Mouse (Mus musculus) forebrain, embryonic 16.5 days (tissue): ENCODE results near the gene Parp9. TPM values are rescaled to one million over a fixed set of nuclear protein-coding genes. Genes with fewer than 3 reads are reported as not detected.
A peak's percentile ranks its signal among the peaks of the same experiment; 100 is the strongest.
"Not testable (repeated sequence)": the region's sequence is repeated elsewhere in the genome, so short reads cannot be mapped to it uniquely, and the experiment has no call there.

Experiments used
- ATAC-seq: fragments of 200-750 bp; cut with Nextera tagmentation; 2 replicates; pipeline ENCODE4 v1.8.0; 2017; ENCODE audit warnings: mild to moderate bottlenecking, moderate library complexity
- H3K27ac ChIP-seq: fragments of 300-500 bp; sonication (generic); 2 replicates; pipeline ENCODE4 v1.5.1; 2014; ENCODE audit warnings: low read length, control low read depth
- H3K27me3 ChIP-seq: fragments of 300-500 bp; sonication (generic); replicated peaks from 2 replicates; pipeline ENCODE4 v1.6.1; 2014; ENCODE audit warnings: low read length; ENCODE audit not compliant: control insufficient read depth, insufficient read depth
- H3K36me3 ChIP-seq: fragments of 300-500 bp; sonication (generic); 2 replicates; pipeline ENCODE4 v1.6.1; 2014; ENCODE audit not compliant: control insufficient read depth, insufficient read depth
- H3K4me1 ChIP-seq: fragments of 300-500 bp; sonication (generic); replicated peaks from 2 replicates; pipeline ENCODE4 v1.6.1; 2014; ENCODE audit warnings: low read length; ENCODE audit not compliant: control insufficient read depth, insufficient read depth
- H3K4me2 ChIP-seq: fragments of 300-500 bp; sonication (generic); 2 replicates; pipeline ENCODE4 v1.6.1; 2014; ENCODE audit warnings: mild to moderate bottlenecking, low read length, control low read depth
- H3K4me3 ChIP-seq: fragments of 300-500 bp; sonication (generic); replicated peaks from 2 replicates; pipeline ENCODE4 v1.5.1; 2014; ENCODE audit warnings: mild to moderate bottlenecking, low read length, control low read depth
- H3K9ac ChIP-seq: fragments of 300-500 bp; sonication (generic); replicated peaks from 2 replicates; pipeline ENCODE4 v1.6.1; 2014; ENCODE audit warnings: low read depth, low read length, control low read depth
- H3K9me3 ChIP-seq: fragments of 300-500 bp; sonication (generic); 2 replicates; pipeline ENCODE4 v1.6.1; 2016; ENCODE audit warnings: low read length; ENCODE audit not compliant: control insufficient read depth
- WGBS: fragments of 180-500 bp; shearing (Covaris S2); extraction: QIAGEN DNeasy Blood & Tissue Kit; methylation state at CpG from one replicate; pipeline ENCODE4 v1.1.7; 2014; 5-methylcytosine and 5-hydroxymethylcytosine counted together
- polyA plus RNA-seq: library from polyadenylated mRNA; unstranded; fragments of >200 nt; fragmentation: Nextera tagmentation; extraction: Ambion mirVana; gene quantifications from 2 replicates; pipeline ENCODE4 v1.2.1, GENCODE M21; 2015

The Parp9 gene
- polyA plus RNA-seq = 2.3 and 2.5 TPM in 2 replicates

DNA sequence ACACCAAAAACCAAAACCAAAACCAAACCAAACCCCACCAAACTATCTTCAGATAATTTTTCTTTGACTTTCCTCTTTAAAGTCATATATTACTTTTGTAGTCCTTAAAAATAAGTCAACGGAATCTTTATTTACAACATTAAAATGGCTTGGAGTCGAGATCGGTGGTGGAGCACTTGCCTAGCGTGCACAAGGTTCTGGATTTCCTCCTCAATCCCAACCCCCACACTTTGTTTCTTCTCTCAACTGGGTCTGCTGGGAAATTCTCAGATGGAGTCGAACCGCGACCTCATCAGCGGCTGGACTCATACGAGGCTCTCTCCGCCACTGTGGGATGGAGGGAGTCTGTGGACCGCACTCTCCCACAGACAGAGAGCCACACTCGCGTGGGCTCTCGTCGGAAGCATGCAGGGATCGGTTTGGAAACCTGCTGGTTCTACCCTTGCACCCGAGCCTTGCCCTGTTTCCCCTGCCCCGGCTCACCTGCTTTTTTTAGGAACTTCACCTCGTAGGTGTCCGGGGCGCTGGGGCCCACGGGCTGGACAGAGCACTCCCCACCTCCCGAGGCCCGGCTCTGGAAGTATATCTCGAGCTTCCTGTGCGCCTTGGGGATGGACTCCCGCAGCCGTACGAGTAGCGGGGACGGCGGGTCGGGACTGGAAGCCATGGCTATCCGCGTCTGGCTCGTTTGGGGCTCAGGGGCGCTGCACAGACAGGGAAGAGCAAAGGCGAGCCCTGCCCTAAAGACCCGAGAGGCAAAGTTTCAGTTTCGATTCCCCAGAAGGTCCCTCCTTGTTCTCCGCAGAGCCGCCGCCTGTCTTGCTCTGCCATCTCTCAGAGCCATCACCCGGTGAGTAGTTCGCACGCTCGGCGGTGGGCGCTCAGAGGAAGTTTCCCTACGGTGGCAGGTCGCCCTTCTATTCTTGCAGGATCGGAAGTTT is at the start of gene Parp9, which contains the start of gene Dtx3l:
TSS of gene Parp9 (plus strand) at position 260 of the 941 bp plus-strand sequence.
TSS of gene Dtx3l (minus strand) at position 941 of the 941 bp plus-strand sequence.
- no peaks in the 10 kb centered on the region for H3K27me3 ChIP-seq
- WGBS = under 1% methylated on average over 52 of the region's 52 CpGs
- peaks cover 12% of the 10 kb centered on the region for H3K4me1 ChIP-seq
- H3K4me3 ChIP-seq = peak within 1 kb of the TSS; percentile 58
- H3K4me2 ChIP-seq = peak within 1 kb of the TSS; percentile 91
- H3K9me3 ChIP-seq = no peaks in the 10 kb centered on the region
- H3K27ac ChIP-seq = no peak within 1 kb of the TSS
- peak; percentile 64 for ATAC-seq
- no peaks in the 10 kb centered on the region for H3K36me3 ChIP-seq
- peak within 1 kb of the TSS; percentile 68 for H3K9ac ChIP-seq

DNA sequence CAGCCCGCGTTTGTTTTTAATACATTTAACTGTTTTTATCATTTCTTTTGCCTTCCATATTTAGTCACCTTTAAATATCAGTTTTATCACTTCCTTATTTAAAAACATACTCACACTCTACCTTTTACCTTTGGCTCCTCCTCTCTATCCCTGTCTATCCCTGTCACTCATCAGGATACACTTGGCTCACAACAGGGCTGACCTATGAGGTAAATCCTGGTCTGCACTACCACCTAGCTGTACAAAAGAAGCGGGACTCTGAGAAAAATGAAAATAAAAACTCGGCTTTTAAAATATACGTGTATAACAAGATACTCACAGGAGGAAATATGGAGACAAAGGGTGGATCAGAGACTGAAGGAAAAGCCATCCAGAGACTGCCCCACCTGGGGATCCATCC is 49.4 kb upstream of the Parp9 start:
- ATAC-seq = no peak
- Histone ChIP-seq H3K9ac (no peak overlapping the region), H3K27ac (no peak overlapping the region), H3K27me3 (no peaks in the 10 kb centered on the region), H3K9me3 (no peaks in the 10 kb centered on the region), H3K4me2 (no peak overlapping the region), H3K4me1 (no peaks in the 10 kb centered on the region), H3K4me3 (no peak overlapping the region), H3K36me3 (no peaks in the 10 kb centered on the region)
- 89% methylated on average over 5 of the region's 5 CpGs for WGBS

DNA sequence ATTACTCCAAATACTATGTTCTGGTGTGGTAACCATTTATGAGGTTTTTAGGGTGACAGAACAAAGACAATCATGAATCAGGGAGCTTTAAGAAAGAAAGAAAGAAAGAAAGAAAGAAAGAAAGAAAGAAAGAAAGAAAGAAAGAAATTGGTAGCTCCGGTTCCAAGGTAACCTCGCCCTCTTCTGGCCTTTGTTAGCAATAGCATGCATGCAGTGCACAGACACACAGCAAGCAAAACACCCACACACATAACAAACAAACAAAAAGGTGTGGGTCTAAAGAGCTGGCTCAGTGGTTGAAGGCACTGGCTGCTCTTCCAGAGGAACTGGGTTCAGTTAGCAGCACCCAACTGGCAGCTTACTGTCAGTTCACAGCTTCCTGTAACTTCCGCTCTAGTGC is 47.6 kb upstream of the Parp9 start:
- no peak overlapping the region for H3K27ac ChIP-seq
- no peaks in the 10 kb centered on the region for H3K9me3 ChIP-seq
- no peak overlapping the region for H3K4me3 ChIP-seq
- ATAC-seq = no peak
- WGBS = 74% methylated on average over 3 of the region's 3 CpGs
- no peaks in the 10 kb centered on the region for H3K36me3 ChIP-seq
- no peak overlapping the region for H3K4me2 ChIP-seq
- no peaks in the 10 kb centered on the region for H3K4me1 ChIP-seq
- no peaks in the 10 kb centered on the region for H3K27me3 ChIP-seq
- no peak overlapping the region for H3K9ac ChIP-seq

DNA sequence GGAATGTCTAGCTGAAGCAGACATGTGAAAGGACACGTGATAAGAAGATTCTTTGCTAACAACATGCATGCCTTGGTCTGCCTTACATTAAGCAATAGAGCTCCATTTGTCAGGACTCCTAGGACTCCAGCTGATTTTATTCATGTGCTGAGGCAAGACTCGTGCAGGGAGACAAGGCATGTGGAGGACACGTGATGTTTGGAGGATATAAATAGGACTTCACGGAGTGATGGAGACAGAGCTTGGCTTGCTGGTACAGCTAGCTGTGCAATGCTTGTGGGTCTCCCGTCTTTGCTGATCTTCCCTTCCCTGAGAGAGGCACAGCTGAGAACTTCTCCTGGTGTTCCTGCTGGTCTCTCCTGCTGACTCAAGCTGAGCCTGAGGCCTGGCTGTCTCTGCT is 46.7 kb upstream of the Parp9 start:
- H3K36me3 ChIP-seq, H3K4me2 ChIP-seq, ATAC-seq, H3K4me1 ChIP-seq, H3K9me3 ChIP-seq, H3K27ac ChIP-seq, H3K9ac ChIP-seq, H3K27me3 ChIP-seq, H3K4me3 ChIP-seq: not testable (repeated sequence)
- 80% methylated on average over 5 of the region's 5 CpGs for WGBS

DNA sequence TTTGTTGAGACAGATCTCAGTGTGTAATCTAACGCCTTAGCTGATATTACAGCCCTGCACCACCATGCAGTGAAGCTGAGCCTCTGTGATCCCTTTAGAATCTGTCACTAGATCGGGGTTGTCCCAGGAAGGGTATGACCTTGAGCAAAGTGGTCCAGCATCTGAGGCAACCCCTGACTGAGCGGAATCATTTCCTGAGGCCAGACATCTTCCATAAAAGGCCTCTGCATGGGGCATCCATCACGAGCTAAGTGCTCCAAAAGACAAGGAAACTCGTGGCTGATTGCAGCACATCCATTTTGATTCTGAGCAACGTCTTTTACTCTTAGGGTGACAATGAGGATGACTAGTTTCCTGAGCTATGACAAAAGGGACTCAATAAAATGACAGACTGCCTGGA is 43.3 kb upstream of the Parp9 start:
- no peak overlapping the region for H3K4me2 ChIP-seq
- WGBS = 69% methylated on average over 6 of the region's 6 CpGs
- no peak for ATAC-seq
- no peaks in the 10 kb centered on the region for H3K36me3 ChIP-seq
- no peaks in the 10 kb centered on the region for H3K27me3 ChIP-seq
- no peak overlapping the region for H3K27ac ChIP-seq
- H3K4me1 ChIP-seq = no peaks in the 10 kb centered on the region
- H3K9ac ChIP-seq = no peak overlapping the region
- no peak overlapping the region for H3K4me3 ChIP-seq
- H3K9me3 ChIP-seq = no peaks in the 10 kb centered on the region

DNA sequence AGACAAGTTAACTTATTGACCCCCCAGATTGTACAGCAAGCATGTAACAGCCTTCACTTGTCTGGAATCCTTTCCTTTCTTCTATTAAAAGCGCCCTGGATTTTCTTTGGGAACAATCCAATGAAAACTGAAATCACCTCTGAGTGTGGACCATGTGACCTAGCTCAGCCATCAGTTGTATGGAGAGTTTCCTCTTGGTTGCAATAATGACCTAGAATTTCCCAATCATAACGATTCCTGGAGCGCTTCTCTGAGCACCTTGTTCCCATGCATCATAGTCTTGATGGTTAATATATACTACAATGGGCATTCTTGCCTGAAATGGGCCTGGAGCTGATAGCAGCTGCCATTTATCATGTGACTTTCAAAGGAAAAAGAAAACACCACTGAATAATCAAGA is 37.7 kb upstream of the Parp9 start:
- H3K4me1 ChIP-seq = no peaks in the 10 kb centered on the region
- 94% methylated on average over 3 of the region's 3 CpGs for WGBS
- no peaks in the 10 kb centered on the region for H3K36me3 ChIP-seq
- ATAC-seq = no peak
- no peak overlapping the region for H3K4me3 ChIP-seq
- H3K9me3 ChIP-seq = no peaks in the 10 kb centered on the region
- no peaks in the 10 kb centered on the region for H3K27me3 ChIP-seq
- H3K4me2 ChIP-seq = no peak overlapping the region
- no peak overlapping the region for H3K9ac ChIP-seq
- no peak overlapping the region for H3K27ac ChIP-seq

DNA sequence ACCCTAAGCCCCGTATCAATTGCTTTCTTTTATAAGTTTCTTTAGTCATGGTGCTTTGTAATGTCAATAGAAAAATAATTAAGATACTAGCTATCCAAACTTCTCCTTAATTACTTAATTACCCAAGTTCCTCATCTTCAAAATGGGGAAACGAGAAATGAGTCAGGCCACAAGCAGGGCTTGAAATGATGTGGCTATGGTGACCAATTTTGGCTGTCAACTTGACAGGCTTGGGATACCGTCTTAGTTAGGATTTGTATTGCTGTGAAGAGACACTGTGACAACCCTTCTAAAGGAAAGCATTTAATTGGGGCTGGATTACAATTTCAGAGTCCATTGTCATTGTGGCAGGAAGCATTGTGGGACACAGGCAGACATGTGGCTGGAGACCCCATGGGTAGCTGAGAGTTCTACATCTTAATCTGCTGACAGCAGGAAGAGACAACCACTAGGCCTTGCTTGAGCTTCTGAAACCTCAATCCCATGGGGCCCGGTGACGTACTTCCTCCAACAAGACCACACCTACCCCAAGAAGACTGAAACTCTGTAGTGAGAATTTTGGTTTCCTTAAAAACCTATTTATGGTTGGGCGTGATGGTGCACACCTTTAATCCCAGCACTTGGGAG is 35.1 kb upstream of the Parp9 start:
- Histone ChIP-seq H3K4me1 (no peaks in the 10 kb centered on the region), H3K9me3 (no peaks in the 10 kb centered on the region), H3K27me3 (no peaks in the 10 kb centered on the region), H3K27ac (no peak overlapping the region), H3K4me2 (no peak overlapping the region), H3K4me3 (no peak overlapping the region), H3K9ac (no peak overlapping the region), H3K36me3 (no peaks in the 10 kb centered on the region)
- WGBS = 83% methylated on average over 6 of the region's 6 CpGs
- no peak for ATAC-seq

DNA sequence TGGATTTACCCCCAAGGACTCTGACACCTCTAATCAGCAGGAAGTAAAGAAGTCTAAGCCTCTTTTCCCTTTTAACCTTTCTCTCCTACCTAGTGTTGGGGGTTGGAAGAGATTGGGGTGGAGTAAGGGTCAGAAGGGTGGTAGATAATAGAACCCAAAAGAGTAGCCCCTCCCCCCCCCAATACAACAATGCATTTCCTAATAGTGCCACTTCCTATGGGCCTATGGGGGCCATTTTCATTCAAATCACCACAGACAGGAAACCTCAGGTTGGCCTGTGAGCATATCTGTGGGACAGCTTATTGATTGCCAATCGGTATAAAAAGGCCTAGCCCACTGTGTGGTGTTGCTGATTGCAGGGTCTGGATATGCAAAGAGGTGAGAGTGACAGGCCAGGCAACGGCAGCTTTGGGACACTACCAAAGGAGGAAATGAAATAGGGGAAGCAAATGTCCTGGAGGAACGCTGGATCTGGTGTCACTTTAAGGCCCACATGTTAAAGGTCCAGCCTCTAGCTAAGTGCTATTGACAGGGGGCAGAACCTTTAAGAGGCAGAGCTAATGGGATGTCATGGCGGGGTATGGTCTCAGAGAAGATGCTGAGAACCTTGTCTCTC is 34.0 kb upstream of the Parp9 start:
- H3K4me3 ChIP-seq = no peak overlapping the region
- H3K9ac ChIP-seq = no peak overlapping the region
- H3K27ac ChIP-seq = no peak overlapping the region
- no peaks in the 10 kb centered on the region for H3K36me3 ChIP-seq
- H3K27me3 ChIP-seq = no peaks in the 10 kb centered on the region
- no peak overlapping the region for H3K4me2 ChIP-seq
- no peaks in the 10 kb centered on the region for H3K4me1 ChIP-seq
- 0 out of 2 replicates have a peak, but pooled peaks cover 2% of the 10 kb centered on the region for H3K9me3 ChIP-seq
- 85% methylated on average over 4 of the region's 4 CpGs for WGBS
- no peak for ATAC-seq

DNA sequence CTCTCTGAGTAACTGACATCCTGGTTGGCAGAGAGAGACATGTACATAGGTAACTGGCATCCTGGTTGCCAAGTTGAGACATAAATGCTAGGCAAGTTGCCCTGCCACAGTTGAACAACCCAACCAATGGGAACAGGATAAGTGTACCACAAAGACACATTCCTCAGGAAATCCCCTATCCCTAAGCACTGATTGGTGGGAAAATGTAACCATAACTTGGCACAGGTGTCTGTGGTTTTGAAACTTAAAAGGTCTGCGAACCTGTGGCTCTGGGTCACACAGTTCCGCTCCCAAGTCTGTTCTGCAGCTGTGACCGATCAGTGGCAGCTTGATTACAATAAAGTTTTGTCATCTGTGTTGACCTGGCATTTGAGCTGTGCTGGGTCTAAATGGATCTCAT is 32.9 kb upstream of the Parp9 start:
- H3K4me2 ChIP-seq = no peak overlapping the region
- H3K27ac ChIP-seq = no peak overlapping the region
- no peak overlapping the region for H3K4me3 ChIP-seq
- no peaks in the 10 kb centered on the region for H3K4me1 ChIP-seq
- H3K9me3 ChIP-seq = 0 out of 2 replicates have a peak, but pooled peaks cover 2% of the 10 kb centered on the region
- H3K9ac ChIP-seq = no peak overlapping the region
- WGBS = 92% methylated on average over 3 of the region's 3 CpGs
- H3K27me3 ChIP-seq = no peaks in the 10 kb centered on the region
- ATAC-seq = no peak
- H3K36me3 ChIP-seq = no peaks in the 10 kb centered on the region
